Mouse (Mus musculus) WW6 (cell line): Measurements from ENCODE around the gene Gm27029.
"Not testable (repeated sequence)": the region's sequence is repeated elsewhere in the genome, so short reads cannot be mapped to it uniquely, and the experiment has no call there.

Source experiments
- DNase-seq: peaks from one replicate; pipeline ENCODE4 v3.0.0-alpha.2; 2013; ENCODE audit warnings: low read depth, low spot score

Gm27029 gene

DNA sequence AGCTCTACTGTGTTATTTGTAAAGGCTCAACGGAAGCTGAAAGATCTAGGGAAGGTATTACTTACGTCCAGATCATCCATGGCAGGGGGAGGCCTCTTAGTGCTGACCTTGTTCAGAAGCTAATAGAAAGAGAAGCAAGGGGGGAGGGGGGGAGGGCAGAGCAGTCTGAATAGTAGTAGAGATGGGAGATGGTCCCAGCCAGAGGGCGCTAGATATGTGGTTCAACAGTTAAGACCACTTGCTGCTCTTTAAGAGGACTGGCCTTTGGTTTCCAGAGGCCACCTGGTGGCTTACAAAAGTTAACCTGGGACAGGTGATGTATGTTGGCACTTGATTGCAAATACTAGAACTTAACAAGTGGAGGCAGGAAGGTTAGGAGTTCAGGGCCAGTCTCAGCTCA lies 5.0 kb downstream of the Gm27029 start:
- no peak for DNase-seq

DNA sequence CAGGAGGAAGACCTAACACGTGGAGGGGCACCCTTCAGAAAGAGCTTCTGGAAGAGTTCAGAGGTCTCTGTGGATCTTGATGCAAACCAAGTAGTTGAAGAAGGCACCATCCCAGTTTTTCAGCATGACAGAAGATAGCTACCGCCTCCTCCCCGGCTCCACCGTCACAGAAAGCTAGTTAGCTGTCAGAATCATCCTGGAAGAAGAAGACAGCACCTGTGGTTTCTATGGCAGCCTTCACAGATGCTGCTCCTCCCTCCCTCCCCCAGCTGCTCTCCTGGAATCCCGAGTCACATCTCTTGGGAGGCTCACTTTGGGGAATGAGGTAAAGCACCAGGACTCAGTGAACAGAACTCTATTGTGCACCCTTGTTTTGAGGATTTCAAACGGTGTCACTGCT lies 5.6 kb downstream of the Gm27029 start:
- no peak for DNase-seq

DNA sequence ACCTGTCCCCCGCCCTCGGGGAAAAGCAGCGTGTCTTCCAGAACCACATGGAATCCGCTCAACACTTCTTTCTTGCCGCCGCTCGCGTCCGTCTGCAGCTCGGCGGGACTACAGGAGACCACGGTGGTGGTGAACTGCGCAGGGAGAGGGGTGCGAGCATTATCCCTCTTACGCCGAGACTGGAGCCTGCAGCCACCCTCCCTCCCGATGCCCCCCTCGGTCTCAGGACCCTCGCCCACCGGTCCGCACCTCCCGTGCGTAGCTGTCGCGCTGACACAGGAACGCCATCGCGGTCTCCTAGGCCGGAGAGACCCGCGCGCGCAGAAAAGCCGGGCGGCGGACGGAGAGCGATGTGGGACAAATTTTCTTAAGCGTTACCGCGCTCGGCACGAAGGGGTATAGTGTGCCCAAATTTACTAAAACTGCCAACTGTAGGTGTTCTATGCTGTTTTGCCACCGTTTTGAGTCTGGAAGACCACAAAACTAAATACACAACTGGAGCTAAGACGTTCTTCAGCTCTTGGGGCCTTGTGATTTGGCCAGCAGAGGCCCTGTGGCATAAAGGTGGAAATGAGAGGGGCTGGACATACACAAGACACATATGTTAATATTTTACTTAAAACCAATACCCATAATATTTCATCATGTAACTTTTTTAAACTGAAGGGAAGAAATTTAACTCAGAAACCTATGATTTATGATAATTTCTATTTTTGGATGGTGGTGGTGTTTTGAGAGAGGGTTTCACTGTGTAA lies 7.3 kb downstream of the Gm27029 start, which contains the start of gene Aarsd1:
Gene Aarsd1 (minus strand): TSS at position 515 of the 755 bp plus-strand sequence.
- DNase-seq = no peak

DNA sequence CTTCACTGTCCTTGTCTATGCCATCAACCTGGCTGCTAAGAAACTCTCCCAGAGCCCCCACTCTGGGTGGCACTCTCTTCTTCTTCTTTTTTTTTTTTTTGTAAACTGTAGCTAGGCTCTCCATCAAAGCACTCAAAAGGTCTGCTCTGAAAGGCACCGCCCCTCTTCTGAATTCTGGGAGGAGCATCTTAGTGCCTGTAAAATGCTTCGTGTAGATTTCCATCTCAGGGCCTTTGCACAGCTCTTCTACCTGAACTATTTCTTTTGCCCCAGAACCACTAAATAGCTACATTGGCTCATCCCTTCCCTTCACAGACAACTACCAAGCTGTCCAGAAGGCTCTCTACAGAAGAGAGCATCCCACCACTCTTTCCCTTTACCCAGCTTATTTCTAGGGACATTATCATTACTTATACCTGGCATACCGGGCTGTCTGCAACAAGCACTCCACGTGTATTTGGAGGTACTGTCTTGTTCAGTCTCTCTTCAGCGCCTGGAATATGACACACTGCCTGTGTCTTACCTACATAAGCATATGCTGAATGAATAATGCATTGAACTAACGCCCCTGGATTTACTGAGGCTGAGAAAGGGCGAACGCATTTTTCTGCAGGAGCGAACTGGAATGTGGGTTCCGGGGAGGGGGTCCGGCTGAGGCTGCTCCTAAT lies 8.0 kb downstream of the Gm27029 start:
- no peak for DNase-seq

DNA sequence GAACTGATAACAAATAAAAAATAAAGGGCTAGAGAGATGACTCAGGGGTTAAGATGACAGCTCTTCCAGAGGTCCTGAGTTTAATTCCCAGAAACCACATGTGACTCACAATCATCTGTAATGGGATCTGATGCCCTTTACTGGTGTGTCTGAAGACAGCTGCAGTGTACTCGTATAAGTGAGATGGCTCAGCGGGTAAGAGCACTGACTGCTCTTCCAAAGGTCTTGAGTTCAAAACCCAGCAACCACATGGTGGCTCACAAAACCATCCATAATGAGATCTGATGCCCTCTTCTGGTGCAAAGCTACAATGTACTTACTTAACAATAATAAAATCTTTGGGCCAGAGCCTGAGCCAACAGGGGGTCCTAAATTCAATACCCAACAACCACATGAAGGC lies 9.3 kb downstream of the Gm27029 start:
- DNase-seq = no peak

DNA sequence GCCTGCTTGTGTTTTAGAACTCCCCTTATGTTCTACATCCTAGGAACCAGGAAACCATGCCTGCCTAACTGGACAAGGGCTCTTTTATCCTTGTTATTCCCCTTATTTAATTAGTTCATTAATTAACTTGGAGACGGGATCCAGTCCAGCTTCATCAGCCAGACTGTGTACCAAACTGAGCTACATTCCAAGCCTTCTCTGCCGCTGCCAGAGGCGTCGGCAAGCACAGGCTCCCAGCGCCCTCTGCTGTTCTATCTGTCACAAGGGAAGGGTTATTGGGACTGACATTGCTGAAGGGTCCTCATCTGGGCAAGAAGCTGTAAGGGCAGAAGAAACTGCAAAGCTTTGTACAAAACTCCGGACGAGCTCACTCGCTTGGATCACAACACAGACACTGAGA lies 29.5 kb downstream of the Gm27029 start:
- peak; percentile 61 for DNase-seq

DNA sequence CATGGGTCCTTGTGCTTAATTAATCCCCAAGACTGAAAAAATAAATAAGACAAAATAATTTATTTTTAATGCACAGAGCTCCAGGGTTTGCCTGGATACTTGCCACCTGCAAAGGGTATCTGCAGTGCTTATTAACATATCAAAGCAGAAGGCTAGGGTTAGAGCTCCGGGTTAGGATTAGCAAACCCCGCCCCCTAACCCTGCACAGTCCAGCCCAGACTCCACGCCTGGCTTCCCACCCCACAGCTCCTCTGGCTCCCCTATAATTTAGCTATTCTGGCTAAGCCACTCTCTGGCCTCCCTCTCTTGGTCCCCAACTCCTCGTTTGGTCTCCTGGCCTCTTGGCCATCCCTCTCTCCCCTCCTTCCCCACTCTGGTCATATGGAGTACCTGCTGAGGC lies 42.8 kb downstream of the Gm27029 start:
- DNase-seq = peak; percentile 31

DNA sequence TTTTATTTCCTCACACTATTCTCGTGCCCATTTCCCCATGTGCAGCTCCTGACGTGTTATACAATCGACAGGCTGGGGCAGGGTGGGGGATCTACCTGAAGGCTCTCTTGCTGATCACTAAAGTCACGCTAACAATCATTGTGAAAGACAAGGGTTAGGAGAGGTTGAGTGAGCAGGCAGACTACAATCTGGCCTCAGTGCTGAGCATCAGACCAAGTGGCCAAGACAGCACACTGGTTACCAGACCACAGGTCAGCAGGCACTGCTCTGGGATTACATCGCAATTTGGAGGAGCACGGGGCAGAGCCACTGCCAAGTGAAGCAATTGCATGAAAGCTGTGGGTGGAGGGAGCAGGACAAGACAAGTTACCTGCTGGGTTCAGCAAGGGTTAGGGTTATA lies 45.7 kb downstream of the Gm27029 start:
- DNase-seq = no peak

DNA sequence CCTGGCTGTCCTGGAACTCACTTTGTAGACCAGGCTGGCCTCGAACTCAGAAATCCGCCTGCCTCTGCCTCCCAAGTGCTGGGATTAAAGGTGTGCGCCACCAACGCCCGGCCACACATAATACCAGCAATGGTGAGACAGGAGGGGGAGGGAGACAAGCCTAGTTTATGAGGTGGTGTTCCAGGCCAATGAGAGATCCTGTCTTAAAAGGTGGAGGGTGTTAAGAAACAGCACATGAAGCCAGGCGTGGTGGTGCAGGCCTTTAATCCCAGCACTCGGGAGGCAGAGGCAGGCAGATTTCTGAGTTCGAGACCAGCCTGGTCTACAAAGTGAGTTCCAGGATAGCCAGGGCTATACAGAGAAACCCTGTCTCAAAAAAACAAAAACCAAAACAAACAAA lies 46.4 kb downstream of the Gm27029 start:
- DNase-seq = not testable (repeated sequence)

DNA sequence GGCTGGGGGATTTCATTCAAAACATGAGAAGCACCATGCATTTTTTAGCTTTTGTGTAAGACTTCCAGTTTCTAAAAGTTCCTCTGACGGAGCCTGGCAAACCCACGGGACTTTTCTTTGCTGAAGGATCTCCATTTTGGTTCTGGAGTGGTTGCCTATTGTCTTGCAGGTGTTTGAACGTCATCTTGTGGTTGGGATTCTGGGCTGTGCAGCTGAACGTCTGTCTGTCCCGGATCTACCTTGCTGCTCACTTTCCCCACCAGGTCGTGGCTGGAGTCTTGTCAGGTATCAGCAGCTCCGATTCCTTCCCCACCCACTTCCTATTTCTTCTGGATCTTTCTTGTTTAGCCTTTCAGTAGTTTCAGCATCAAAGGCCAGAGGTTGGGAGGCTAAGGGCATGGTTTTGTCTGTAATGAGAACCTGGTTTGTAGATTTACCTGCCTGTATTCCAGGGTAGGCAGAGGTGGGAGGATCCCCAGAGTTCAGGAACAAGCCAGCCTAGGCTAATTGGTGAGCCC lies 50.1 kb downstream of the Gm27029 start:
- DNase-seq = no peak

DNA sequence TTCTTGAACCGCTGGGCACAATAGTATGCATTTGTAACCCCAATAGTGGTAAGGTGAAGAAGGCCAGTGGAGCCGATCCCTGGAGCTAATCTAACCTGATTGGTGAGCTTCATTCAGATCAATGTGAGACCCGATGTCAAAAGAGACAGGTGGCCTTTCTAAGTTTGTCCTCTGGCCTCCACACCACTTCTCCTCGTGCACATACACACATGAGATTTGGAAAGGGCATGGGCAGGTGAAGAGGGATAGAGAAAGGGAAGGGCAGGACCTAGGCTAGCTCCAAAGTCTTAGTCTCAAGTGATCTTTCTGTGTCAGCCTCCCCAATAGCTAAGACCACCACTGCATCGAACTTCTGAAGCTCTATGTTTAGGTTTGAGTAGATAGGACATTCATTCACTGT lies 54.5 kb downstream of the Gm27029 start:
- DNase-seq = no peak

DNA sequence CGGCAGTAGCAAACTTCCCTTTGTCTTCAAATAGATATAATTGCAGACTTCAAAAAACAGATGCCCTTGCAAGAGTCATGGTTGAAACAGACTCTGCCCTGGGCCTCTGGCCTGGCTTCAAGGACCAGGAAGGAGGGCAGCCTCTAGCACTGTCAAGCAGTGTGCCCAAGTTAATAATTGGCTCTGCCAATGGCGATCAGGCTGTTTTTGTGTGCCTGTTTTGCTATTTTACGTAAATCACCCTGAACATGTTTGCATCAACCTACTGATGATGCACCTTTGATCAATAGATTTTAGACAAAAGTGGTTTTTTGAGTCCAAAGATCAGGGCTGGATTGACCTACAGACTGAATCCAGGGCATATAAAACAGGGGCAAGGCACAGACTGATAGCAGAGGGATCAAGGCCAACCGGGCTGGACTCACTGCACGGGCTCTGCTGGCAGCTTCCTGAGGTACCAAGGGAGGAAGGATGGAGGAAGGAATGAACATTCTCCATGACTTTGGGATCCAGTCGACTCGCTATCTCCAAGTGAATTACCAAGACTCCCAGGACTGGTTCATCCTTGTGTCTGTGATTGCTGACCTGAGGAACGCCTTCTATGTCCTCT lies 57.2 kb downstream of the Gm27029 start, which contains the start of gene G6pc:
Gene G6pc (plus strand): TSS at position 236 of the 610 bp plus-strand sequence.
- no peak for DNase-seq

DNA sequence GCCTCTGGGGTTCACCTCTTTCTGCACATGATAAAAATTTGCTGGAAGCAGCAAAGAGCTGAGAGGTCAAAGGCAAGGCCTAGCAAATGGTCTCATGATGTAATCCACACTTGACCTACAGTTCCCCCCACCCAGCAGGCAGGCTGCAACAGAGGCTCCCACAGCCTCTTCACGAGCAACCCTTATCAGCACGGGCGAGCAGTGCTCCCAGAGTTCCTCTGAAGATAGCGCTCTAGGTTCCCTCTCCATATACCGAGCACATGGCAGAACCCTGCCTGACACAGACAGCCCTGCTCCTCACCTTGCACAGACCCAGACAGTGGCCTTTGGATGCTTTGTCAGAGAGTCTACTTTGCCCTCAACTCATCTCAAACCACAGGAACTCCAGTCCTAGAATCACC lies 60.1 kb downstream of the Gm27029 start:
- no peak for DNase-seq

DNA sequence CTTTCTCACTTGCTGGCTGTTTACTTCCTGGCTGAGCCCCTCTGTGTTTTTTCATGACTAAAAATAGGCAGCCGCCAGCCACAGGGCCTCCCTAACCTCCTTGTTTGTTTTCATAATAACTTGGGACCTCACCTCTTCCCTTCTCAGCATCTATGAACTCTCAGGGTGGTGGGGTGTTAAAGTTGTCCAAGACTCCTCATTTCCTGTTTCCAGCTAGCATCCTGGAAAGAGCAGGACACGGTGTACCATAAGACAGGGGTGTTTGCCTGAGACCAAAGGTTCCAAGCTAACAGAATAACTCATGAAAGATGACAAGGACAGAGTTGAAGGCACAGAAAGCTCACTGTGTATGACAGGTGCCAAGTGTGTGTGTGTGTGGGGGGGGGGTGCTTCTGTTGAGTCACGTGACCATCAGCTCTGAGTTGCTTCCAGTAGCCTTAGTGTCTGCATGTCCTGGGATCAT lies 63.9 kb downstream of the Gm27029 start:
- DNase-seq = no peak

DNA sequence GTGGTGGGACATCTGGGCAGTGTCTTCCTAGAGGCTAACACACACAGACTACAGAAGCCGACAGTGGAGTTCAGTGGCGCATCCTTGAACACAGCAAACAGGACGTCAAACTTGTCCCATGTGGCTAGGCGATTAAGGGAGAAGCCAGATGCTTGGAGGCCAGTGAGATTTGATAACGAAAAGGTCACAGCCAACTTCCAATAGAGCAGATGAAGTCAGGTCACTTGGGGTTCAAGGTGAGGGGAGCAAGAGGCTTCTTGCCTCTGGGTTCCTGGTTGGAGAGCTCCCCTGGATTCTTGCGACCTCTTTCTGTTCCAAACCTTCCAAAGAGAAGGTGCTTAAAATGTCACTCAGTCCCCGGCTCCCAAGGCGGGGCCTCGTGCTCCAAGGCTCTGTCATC lies 64.8 kb downstream of the Gm27029 start:
- no peak for DNase-seq

DNA sequence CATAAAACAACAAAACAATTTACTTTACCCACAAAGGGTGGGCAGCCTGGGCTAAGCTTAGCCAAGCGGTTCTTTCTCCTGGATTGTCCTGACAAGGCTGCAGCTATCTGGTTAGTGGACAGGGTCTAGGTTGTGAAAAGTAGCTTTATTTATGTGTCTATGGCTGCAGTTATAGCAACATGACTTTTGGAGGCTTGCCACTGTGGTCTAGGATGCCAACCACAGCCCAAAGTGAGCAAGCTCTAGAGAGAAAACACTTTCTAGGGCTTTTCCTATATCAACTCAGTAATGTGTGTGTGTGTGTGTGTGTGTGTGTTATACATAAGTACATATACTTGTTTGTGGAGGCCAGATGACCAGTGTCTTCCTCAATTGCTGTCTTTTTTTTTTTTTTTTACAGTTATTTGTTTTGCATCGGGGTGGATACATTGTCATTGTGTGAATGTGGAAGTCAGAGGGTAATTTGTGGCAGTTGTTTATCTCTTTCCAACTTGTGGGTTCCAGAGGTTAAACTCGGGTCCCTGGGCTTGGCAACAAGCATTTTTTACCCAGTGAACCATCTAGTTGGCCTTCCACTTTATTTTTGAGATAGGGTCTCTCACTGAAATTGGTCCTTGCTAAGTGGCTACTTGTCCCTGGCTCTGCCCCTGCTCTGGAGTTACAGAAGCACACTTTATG lies 67.0 kb downstream of the Gm27029 start:
- DNase-seq = no peak
